Mouse (Mus musculus) urinary bladder, postnatal 36 days (tissue): ENCODE measurements around the gene Cnn2.
"Not testable (repeated sequence)": the region's sequence is repeated elsewhere in the genome, so short reads cannot be mapped to it uniquely, and the experiment has no call there.

Source experiments
- DNase-seq, 2 experiments: peaks; one replicate each; pipeline ENCODE4 v3.0.0; 2022; ENCODE audit warnings: low spot score in 2 of 2, mixed read lengths in 1 of 2

The Cnn2 gene

GRCm38 (mm10) chr10:80036832-80037231 lies 48.4 kb downstream of the Cnn2 start:
- DNase-seq, result no peak

- DNase-seq, result peak; percentile 97
Measured at GRCm38 (mm10) chr10:80039559-80039979, 51.2 kb downstream of the Cnn2 start, which contains the start of gene Polr2e. TSS of gene Polr2e (minus strand) at chr10:80039795.

- DNase-seq, result not testable (repeated sequence)
Measured at GRCm38 (mm10) chr10:80041409-80042060, 53.2 kb downstream of the Cnn2 start.

DNA sequence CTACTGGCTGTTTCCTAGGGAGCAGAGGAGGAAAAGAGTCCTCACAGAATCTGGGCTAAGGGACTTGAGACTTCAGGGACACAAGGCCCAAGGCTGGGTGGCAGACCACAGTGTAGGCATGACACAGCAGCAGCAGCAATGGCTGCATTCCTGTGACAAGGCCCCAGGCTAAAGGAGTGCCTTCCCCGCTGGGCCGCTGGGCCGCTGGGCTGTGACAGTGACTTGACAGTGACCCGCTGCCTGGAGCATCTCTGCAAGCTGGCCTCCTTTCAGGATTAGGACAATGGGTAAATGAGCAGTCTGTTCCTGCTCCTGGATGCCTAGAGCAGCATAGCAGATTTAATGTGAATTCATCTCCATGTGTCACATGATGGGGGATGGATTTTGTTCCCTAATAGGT lies 55.7 kb downstream of the Cnn2 start:
- no peak for DNase-seq

DNA sequence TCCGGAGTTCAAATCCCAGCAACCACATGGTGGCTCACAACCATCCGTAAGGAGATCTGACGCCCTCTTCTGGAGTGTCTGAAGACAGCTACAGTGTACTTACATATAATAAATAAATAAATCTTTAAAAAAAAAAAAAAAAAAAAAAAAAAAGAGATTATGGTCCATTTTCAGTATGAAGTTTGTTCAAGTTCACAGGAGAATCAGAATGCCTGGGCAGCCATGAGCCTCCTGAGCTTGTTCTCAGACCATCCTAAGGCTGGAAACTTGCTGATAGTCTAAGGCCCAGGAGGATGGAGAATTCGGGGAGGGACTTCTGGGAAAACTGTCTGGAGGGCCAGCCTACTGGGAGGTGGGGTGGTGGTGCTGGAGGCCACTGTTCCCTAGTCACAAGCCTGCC lies 57.0 kb downstream of the Cnn2 start:
- not testable (repeated sequence) for DNase-seq
